Comparison of ENCODE assay signal across 22 mouse cellular contexts in genomic region chr2:164177831-164178230, GRCm38 (mm10). TPM values are rescaled to one million over a fixed set of nuclear protein-coding genes. Genes with fewer than 3 reads are reported as not detected.
DNase-seq lines count a peak whose midpoint lies in the region; ATAC-seq and TF ChIP-seq lines count a peak whose summit lies in the region.
"Had no signal": no experiment of that assay in that cellular context is flagged by ENCODE, and none has a peak within 500 bp of the region (broad histone marks: within the 10 kb centered on the region; RNA-seq: fewer than 3 reads in every experiment).

No protein-coding gene starts in this region.

- TF ChIP-seq CTCF in gastrocnemius, adult 2 months (IDR thresholded peaks at IDR 0.05) = no peak

- H3K36me3 ChIP-seq in midbrain, embryonic 16.5 days (ENCODE audit: control insufficient read depth, insufficient read depth, low read length) = no peaks in the 10 kb centered on the region
- H3K36me3 ChIP-seq: embryonic facial prominence, embryonic 10.5 days; embryonic facial prominence, embryonic 12.5 days; forebrain, embryonic 15.5 days had no signal

- no peak for ATAC-seq in midbrain, embryonic 16.5 days
- ATAC-seq: forebrain, embryonic 13.5 days; forebrain, embryonic 15.5 days; forebrain, postnatal 0 days had no signal

- WGBS in midbrain, embryonic 16.5 days = 85% methylated on average over 5 of the region's 5 CpGs

- H3K4me1 ChIP-seq in midbrain, embryonic 16.5 days (ENCODE audit: control insufficient read depth, insufficient read depth, low read length) = no peaks in the 10 kb centered on the region
- H3K4me1 ChIP-seq: forebrain, embryonic 13.5 days; forebrain, embryonic 15.5 days had no signal

- no peak overlapping the region for H3K4me2 ChIP-seq in midbrain, embryonic 16.5 days (ENCODE audit: low read length)
- H3K4me2 ChIP-seq: embryonic facial prominence, embryonic 12.5 days; forebrain, embryonic 13.5 days; forebrain, embryonic 15.5 days had no signal

- no peaks in the 10 kb centered on the region; the same call in 1 of the 2 replicates for H3K27me3 ChIP-seq in midbrain, embryonic 16.5 days (ENCODE audit: control insufficient read depth, insufficient read depth, low read depth, low read length)

- H3K4me3 ChIP-seq in gastrocnemius, adult 2 months = no peak overlapping the region
- no peak overlapping the region for H3K4me3 ChIP-seq in midbrain, embryonic 16.5 days (ENCODE audit: low read depth, low read length)
- H3K4me3 ChIP-seq: embryonic facial prominence, embryonic 10.5 days; embryonic facial prominence, embryonic 12.5 days; forebrain, embryonic 13.5 days; forebrain, embryonic 15.5 days had no signal

- H3K27ac ChIP-seq in gastrocnemius, adult 2 months = peak overlapping the region; percentile 76
- no peak overlapping the region for H3K27ac ChIP-seq in midbrain, embryonic 16.5 days (ENCODE audit: low read length)
- H3K27ac ChIP-seq: embryonic facial prominence, embryonic 12.5 days; forebrain, embryonic 13.5 days; forebrain, embryonic 15.5 days had no signal

- DNase-seq in adrenal gland, adult 8-10 months = peak; percentile 34
- DNase-seq in adrenal gland, postnatal 25 days = no peak
- no peak for DNase-seq in gastrocnemius, adult 2 months
- no peak for DNase-seq in gastrocnemius, adult 18-20 months (ENCODE audit: low spot score)
- DNase-seq in adrenal gland, postnatal 14 days = peak; percentile 44
- DNase-seq: cerebellum, adult 11-12 months; cerebellum, adult 2 months; cerebellum, adult 9-10 months; cerebellum, postnatal 10 days; cerebellum, postnatal 25 days; forebrain, postnatal 0 days had no signal

- no peak overlapping the region for H3K9ac ChIP-seq in midbrain, embryonic 16.5 days (ENCODE audit: low read depth, low read length)
- H3K9ac ChIP-seq: embryonic facial prominence, embryonic 12.5 days; forebrain, embryonic 13.5 days; forebrain, embryonic 15.5 days; forebrain, postnatal 0 days had no signal

- H3K9me3 ChIP-seq in midbrain, embryonic 16.5 days (replicated peaks; ENCODE audit: control insufficient read depth, low read length, poor library complexity, severe bottlenecking) = no peaks in the 10 kb centered on the region
- H3K9me3 ChIP-seq: embryonic facial prominence, embryonic 10.5 days; embryonic facial prominence, embryonic 12.5 days; forebrain, embryonic 13.5 days; forebrain, embryonic 15.5 days had no signal

- intact Hi-C loops in gastrocnemius, adult 2 months (cut with DNase I) = no loop called here

RNA-seq across cellular contexts. Expression of gene Wfdc5, which starts 4.7 kb away (rescaled TPM):
- not detected for total RNA-seq in adrenal gland, adult 8-10 months (2022)
- total RNA-seq in adrenal gland, postnatal 25 days (2021) = not detected in 2 replicates
- total RNA-seq in gastrocnemius, adult 2 months (2021) = not detected
- total RNA-seq in gastrocnemius, adult 18-20 months (2021) = under 1 TPM in 1 of 2 experiments, not detected in 1; 0.11 TPM
- not detected in 2 replicates for total RNA-seq in adrenal gland, postnatal 14 days (2021)
- not detected in 2 replicates for polyA plus RNA-seq in midbrain, embryonic 16.5 days (2015; fragmentation: Nextera tagmentation; extraction: Ambion mirVana)
- total RNA-seq: ES-E14; forebrain, postnatal 0 days; MEL had no signal
- polyA plus RNA-seq: C2C12; cerebellum, adult 2 months; cortical plate, adult 2 months; embryonic facial prominence, embryonic 10.5 days; embryonic facial prominence, embryonic 12.5 days; forebrain, embryonic 11.5 days; forebrain, embryonic 13.5 days; forebrain, embryonic 15.5 days; forebrain, postnatal 0 days had no signal

RNA-seq across cellular contexts. Expression of gene Kcns1, which starts 6.9 kb away (rescaled TPM):
- under 1 TPM in 1 of 4 experiments, not detected in 3; 0.14 TPM for total RNA-seq in adrenal gland, adult 8-10 months (2022)
- not detected in 2 replicates for total RNA-seq in adrenal gland, postnatal 25 days (2021)
- 1 to 10 TPM in 1 of 2 experiments, under 1 TPM in 1; 0.31 to 1.0 TPM for total RNA-seq in gastrocnemius, adult 2 months (2021)
- 1 to 10 TPM; 1.4 to 1.5 TPM for total RNA-seq in gastrocnemius, adult 18-20 months (2021)
- total RNA-seq in adrenal gland, postnatal 14 days (2021) = not detected in 2 replicates
- polyA plus RNA-seq in midbrain, embryonic 16.5 days (2015; fragmentation: Nextera tagmentation; extraction: Ambion mirVana) = 1.9 and 3.9 TPM in 2 replicates
- total RNA-seq: MEL had no signal
- polyA plus RNA-seq: C2C12; embryonic facial prominence, embryonic 10.5 days; forebrain, embryonic 11.5 days; forebrain, embryonic 13.5 days had no signal

RNA-seq across cellular contexts. Expression of gene Wfdc12, which starts 12.6 kb away (rescaled TPM):
- total RNA-seq in adrenal gland, adult 8-10 months (2022) = 1 to 10 TPM in 1 of 4 experiments, under 1 TPM in 2, not detected in 1; 0.40 to 4.7 (median 0.67) TPM
- 2.6 TPM in 1 of 2 replicates, not detected in the other for total RNA-seq in adrenal gland, postnatal 25 days (2021)
- total RNA-seq in gastrocnemius, adult 2 months (2021) = not detected
- total RNA-seq in gastrocnemius, adult 18-20 months (2021) = not detected
- total RNA-seq in adrenal gland, postnatal 14 days (2021) = 1.1 TPM in 1 of 2 replicates, not detected in the other
- not detected in 2 replicates for polyA plus RNA-seq in midbrain, embryonic 16.5 days (2015; fragmentation: Nextera tagmentation; extraction: Ambion mirVana)
- total RNA-seq: ES-E14; forebrain, postnatal 0 days; MEL had no signal
- polyA plus RNA-seq: C2C12; embryonic facial prominence, embryonic 10.5 days; embryonic facial prominence, embryonic 14.5 days; forebrain, embryonic 11.5 days; forebrain, embryonic 13.5 days; forebrain, embryonic 15.5 days; forebrain, postnatal 0 days had no signal

RNA-seq across cellular contexts. Expression of gene Wfdc15a, which starts 22.1 kb away (rescaled TPM):
- not detected for total RNA-seq in adrenal gland, adult 8-10 months (2022)
- not detected in 2 replicates for total RNA-seq in adrenal gland, postnatal 25 days (2021)
- not detected for total RNA-seq in gastrocnemius, adult 2 months (2021)
- total RNA-seq in gastrocnemius, adult 18-20 months (2021) = not detected
- not detected in 2 replicates for total RNA-seq in adrenal gland, postnatal 14 days (2021)
- not detected in 2 replicates for polyA plus RNA-seq in midbrain, embryonic 16.5 days (2015; fragmentation: Nextera tagmentation; extraction: Ambion mirVana)
- total RNA-seq: forebrain, postnatal 0 days; MEL had no signal
- polyA plus RNA-seq: cerebellum, adult 2 months; embryonic facial prominence, embryonic 10.5 days; embryonic facial prominence, embryonic 12.5 days; embryonic facial prominence, embryonic 14.5 days; forebrain, embryonic 11.5 days; forebrain, embryonic 13.5 days; forebrain, embryonic 15.5 days; forebrain, postnatal 0 days had no signal

RNA-seq across cellular contexts. Expression of gene Wfdc15b, which starts 43.6 kb away (rescaled TPM):
- total RNA-seq in adrenal gland, adult 8-10 months (2022) = not detected
- total RNA-seq in adrenal gland, postnatal 25 days (2021) = not detected in 2 replicates
- total RNA-seq in gastrocnemius, adult 2 months (2021) = not detected
- not detected for total RNA-seq in gastrocnemius, adult 18-20 months (2021)
- total RNA-seq in adrenal gland, postnatal 14 days (2021) = not detected in 2 replicates
- not detected in 2 replicates for polyA plus RNA-seq in midbrain, embryonic 16.5 days (2015; fragmentation: Nextera tagmentation; extraction: Ambion mirVana)
- total RNA-seq: ES-E14; forebrain, postnatal 0 days; MEL had no signal
- polyA plus RNA-seq: C2C12; cerebellum, adult 2 months; cortical plate, adult 2 months; embryonic facial prominence, embryonic 10.5 days; embryonic facial prominence, embryonic 12.5 days; forebrain, embryonic 11.5 days; forebrain, embryonic 13.5 days; forebrain, embryonic 15.5 days; forebrain, postnatal 0 days had no signal

Comparison
In these comparisons a context has a peak if more than half of its experiments do, and no peak if none do; other contexts are left out.
1. DNase-seq: peak in adrenal gland, adult 8-10 months (single experiment) and adrenal gland, postnatal 14 days (single experiment); none in adrenal gland, postnatal 25 days (single experiment), gastrocnemius, adult 2 months (single experiment) and gastrocnemius, adult 18-20 months (single experiment).